Mouse (Mus musculus): ENCODE measurements around the gene Rab10. TPM values are rescaled to one million over a fixed set of nuclear protein-coding genes. Genes with fewer than 3 reads are reported as not detected.
"Not testable (repeated sequence)": the region's sequence is repeated elsewhere in the genome, so short reads cannot be mapped to it uniquely, and the experiment has no call there.

The Rab10 gene
- polyA plus RNA-seq, 1 experiment: 93.9 TPM

GRCm38 (mm10) chr12:3310321-3310692, 538 bp upstream of the Rab10 start:
- peak overlapping the region; percentile 65 for H3K9ac ChIP-seq (ENCODE audit: low read depth, poor library complexity, severe bottlenecking)
- no peaks in the 10 kb centered on the region for H3K36me3 ChIP-seq (ENCODE audit: control insufficient read depth, insufficient read depth, low read length, poor library complexity, severe bottlenecking)
- peak overlapping the region; percentile 16 for H3K27ac ChIP-seq (ENCODE audit: insufficient read depth, low read length)
- H3K9me3 ChIP-seq (replicated peaks; ENCODE audit: control insufficient read depth, insufficient read depth, low read length, poor library complexity, severe bottlenecking): no peaks in the 10 kb centered on the region
- H3K4me1 ChIP-seq (ENCODE audit: control insufficient read depth, insufficient read depth, low read length): no peaks in the 10 kb centered on the region
- peak overlapping the region; percentile 62 for H3K4me3 ChIP-seq (ENCODE audit: low read depth, low read length)
- no peak for TF ChIP-seq EP300 (IDR thresholded peaks at IDR 0.05; ENCODE audit: insufficient read depth, low read depth, low read length)
- H3K27me3 ChIP-seq (ENCODE audit: control insufficient read depth, insufficient read depth, low read length, poor library complexity, severe bottlenecking): no peaks in the 10 kb centered on the region; the same call in 1 of the 2 replicates

GRCm38 (mm10) chr12:3308541-3309241, 1.1 kb downstream of the Rab10 start:
- Histone ChIP-seq H3K9me3 (replicated peaks; ENCODE audit: control insufficient read depth, insufficient read depth, low read length, poor library complexity, severe bottlenecking) (no peaks in the 10 kb centered on the region), H3K27me3 (ENCODE audit: control insufficient read depth, insufficient read depth, low read length, poor library complexity, severe bottlenecking) (no peaks in the 10 kb centered on the region; the same call in 1 of the 2 replicates), H3K27ac (ENCODE audit: insufficient read depth, low read length) (peak overlapping the region; percentile 80), H3K9ac (ENCODE audit: low read depth, poor library complexity, severe bottlenecking) (peak overlapping the region; percentile 87), H3K4me1 (ENCODE audit: control insufficient read depth, insufficient read depth, low read length) (no peaks in the 10 kb centered on the region), H3K4me3 (ENCODE audit: low read depth, low read length) (peak overlapping the region; percentile 89), H3K36me3 (ENCODE audit: control insufficient read depth, insufficient read depth, low read length, poor library complexity, severe bottlenecking) (no peaks in the 10 kb centered on the region)
- no peak for TF ChIP-seq CTCF (IDR thresholded peaks at IDR 0.05; ENCODE audit: low read depth, low read length)
- TF ChIP-seq POLR2A (IDR thresholded peaks at IDR 0.05; ENCODE audit: insufficient read depth, low read length): no peak
- TF ChIP-seq EP300 (IDR thresholded peaks at IDR 0.05; ENCODE audit: insufficient read depth, low read depth, low read length): no peak

- H3K4me3 ChIP-seq (ENCODE audit: low read depth, low read length): no peak overlapping the region
- no peaks in the 10 kb centered on the region; the same call in 1 of the 2 replicates for H3K27me3 ChIP-seq (ENCODE audit: control insufficient read depth, insufficient read depth, low read length, poor library complexity, severe bottlenecking)
- TF ChIP-seq EP300 (IDR thresholded peaks at IDR 0.05; ENCODE audit: insufficient read depth, low read depth, low read length) (no peak), CTCF (IDR thresholded peaks at IDR 0.05; ENCODE audit: low read depth, low read length) (no peak), POLR2A (IDR thresholded peaks at IDR 0.05; ENCODE audit: insufficient read depth, low read length) (no peak)
- H3K36me3 ChIP-seq (ENCODE audit: control insufficient read depth, insufficient read depth, low read length, poor library complexity, severe bottlenecking): no peaks in the 10 kb centered on the region
- peak overlapping the region; percentile 87 for H3K9ac ChIP-seq (ENCODE audit: low read depth, poor library complexity, severe bottlenecking)
- H3K9me3 ChIP-seq (replicated peaks; ENCODE audit: control insufficient read depth, insufficient read depth, low read length, poor library complexity, severe bottlenecking): no peaks in the 10 kb centered on the region
- H3K27ac ChIP-seq (ENCODE audit: insufficient read depth, low read length): no peak overlapping the region
- H3K4me1 ChIP-seq (ENCODE audit: control insufficient read depth, insufficient read depth, low read length): no peaks in the 10 kb centered on the region
Observed at GRCm38 (mm10) chr12:3307587-3307986, 2.2 kb downstream of the Rab10 start.

- H3K4me1 ChIP-seq (ENCODE audit: control insufficient read depth, insufficient read depth, low read length): no peaks in the 10 kb centered on the region
- no peaks in the 10 kb centered on the region for H3K9me3 ChIP-seq (replicated peaks; ENCODE audit: control insufficient read depth, insufficient read depth, low read length, poor library complexity, severe bottlenecking)
- H3K27me3 ChIP-seq (ENCODE audit: control insufficient read depth, insufficient read depth, low read length, poor library complexity, severe bottlenecking): no peaks in the 10 kb centered on the region; the same call in 1 of the 2 replicates
- TF ChIP-seq CTCF (IDR thresholded peaks at IDR 0.05; ENCODE audit: low read depth, low read length) (no peak), POLR2A (IDR thresholded peaks at IDR 0.05; ENCODE audit: insufficient read depth, low read length) (no peak), EP300 (IDR thresholded peaks at IDR 0.05; ENCODE audit: insufficient read depth, low read depth, low read length) (no peak)
- no peak overlapping the region for H3K4me3 ChIP-seq (ENCODE audit: low read depth, low read length)
- no peak overlapping the region for H3K27ac ChIP-seq (ENCODE audit: insufficient read depth, low read length)
- no peaks in the 10 kb centered on the region for H3K36me3 ChIP-seq (ENCODE audit: control insufficient read depth, insufficient read depth, low read length, poor library complexity, severe bottlenecking)
- H3K9ac ChIP-seq (ENCODE audit: low read depth, poor library complexity, severe bottlenecking): no peak overlapping the region
Observed at GRCm38 (mm10) chr12:3305238-3305637, 4.5 kb downstream of the Rab10 start.

- not testable (repeated sequence) for H3K9me3 ChIP-seq (replicated peaks; ENCODE audit: control insufficient read depth, insufficient read depth, low read length, poor library complexity, severe bottlenecking); H3K9ac ChIP-seq (ENCODE audit: low read depth, poor library complexity, severe bottlenecking); H3K4me3 ChIP-seq (ENCODE audit: low read depth, low read length); H3K27ac ChIP-seq (ENCODE audit: insufficient read depth, low read length); H3K36me3 ChIP-seq (ENCODE audit: control insufficient read depth, insufficient read depth, low read length, poor library complexity, severe bottlenecking); H3K27me3 ChIP-seq (ENCODE audit: control insufficient read depth, insufficient read depth, low read length, poor library complexity, severe bottlenecking); H3K4me1 ChIP-seq (ENCODE audit: control insufficient read depth, insufficient read depth, low read length)
Observed at GRCm38 (mm10) chr12:3297622-3298021, 12.1 kb downstream of the Rab10 start.

GRCm38 (mm10) chr12:3296056-3296455, 13.7 kb downstream of the Rab10 start:
- Histone ChIP-seq H3K9me3 (replicated peaks; ENCODE audit: control insufficient read depth, insufficient read depth, low read length, poor library complexity, severe bottlenecking) (no peaks in the 10 kb centered on the region), H3K4me3 (ENCODE audit: low read depth, low read length) (no peak overlapping the region), H3K4me1 (ENCODE audit: control insufficient read depth, insufficient read depth, low read length) (no peaks in the 10 kb centered on the region), H3K36me3 (ENCODE audit: control insufficient read depth, insufficient read depth, low read length, poor library complexity, severe bottlenecking) (no peaks in the 10 kb centered on the region), H3K27ac (ENCODE audit: insufficient read depth, low read length) (no peak overlapping the region), H3K27me3 (ENCODE audit: control insufficient read depth, insufficient read depth, low read length, poor library complexity, severe bottlenecking) (no peaks in the 10 kb centered on the region), H3K9ac (ENCODE audit: low read depth, poor library complexity, severe bottlenecking) (no peak overlapping the region)
- no peak for TF ChIP-seq POLR2A (IDR thresholded peaks at IDR 0.05; ENCODE audit: insufficient read depth, low read length)
- no peak for TF ChIP-seq CTCF (IDR thresholded peaks at IDR 0.05; ENCODE audit: low read depth, low read length)
- no peak for TF ChIP-seq EP300 (IDR thresholded peaks at IDR 0.05; ENCODE audit: insufficient read depth, low read depth, low read length)
